Mouse (Mus musculus): ENCODE results near the gene Galt.

Gene Galt

GRCm38 (mm10) chr4:41754797-41755337, at the start of gene Galt:
Galt (plus strand) TSS chr4:41755228.
- DNase-seq (ENCODE audit: low read depth), result no peak

GRCm38 (mm10) chr4:41705922-41706754, 48.9 kb upstream of the Galt start:
- no peak for DNase-seq (ENCODE audit: low read depth)

GRCm38 (mm10) chr4:41707011-41707535, 48.0 kb upstream of the Galt start:
- peak; percentile 56 for DNase-seq (ENCODE audit: low read depth)

GRCm38 (mm10) chr4:41708192-41708745, 46.8 kb upstream of the Galt start:
- peak; percentile 58 for DNase-seq (ENCODE audit: low read depth)

- DNase-seq (ENCODE audit: low read depth), result no peak
These were observed 44.8 kb upstream of the Galt start for GRCm38 (mm10) chr4:41710229-41710628.

- no peak for DNase-seq (ENCODE audit: low read depth)
These were observed 43.2 kb upstream of the Galt start for GRCm38 (mm10) chr4:41711705-41712375.

GRCm38 (mm10) chr4:41712421-41713196, 42.4 kb upstream of the Galt start:
- no peak for DNase-seq (ENCODE audit: low read depth)

- DNase-seq (ENCODE audit: low read depth), result peak; percentile 53
These were observed 41.6 kb upstream of the Galt start, which contains the start of gene Rpp25l for GRCm38 (mm10) chr4:41713197-41714067. Rpp25l (minus strand) TSS chr4:41713534.

GRCm38 (mm10) chr4:41714276-41714675, 40.8 kb upstream of the Galt start:
- DNase-seq (ENCODE audit: low read depth), result peak; percentile 57

- DNase-seq (ENCODE audit: low read depth), result no peak
These were observed 39.9 kb upstream of the Galt start for GRCm38 (mm10) chr4:41715082-41715481.

GRCm38 (mm10) chr4:41715596-41715995, 39.4 kb upstream of the Galt start:
- DNase-seq (ENCODE audit: low read depth), result no peak

GRCm38 (mm10) chr4:41716834-41717233, 38.2 kb upstream of the Galt start:
- DNase-seq (ENCODE audit: low read depth), result no peak

- DNase-seq (ENCODE audit: low read depth), result peak; percentile 88
These were observed 32.1 kb upstream of the Galt start, which contains the start of gene Dctn3 for GRCm38 (mm10) chr4:41722918-41723351. Dctn3 (minus strand) TSS chr4:41723170.

GRCm38 (mm10) chr4:41726826-41727621, 28.0 kb upstream of the Galt start:
- no peak for DNase-seq (ENCODE audit: low read depth)

- no peak for DNase-seq (ENCODE audit: low read depth)
These were observed 23.8 kb upstream of the Galt start, which contains the start of gene Arid3c for GRCm38 (mm10) chr4:41731052-41731765. Arid3c (minus strand) TSS chr4:41731142.

- DNase-seq (ENCODE audit: low read depth), result peak; percentile 53
These were observed 17.3 kb upstream of the Galt start for GRCm38 (mm10) chr4:41737602-41738255.

- no peak for DNase-seq (ENCODE audit: low read depth)
These were observed 16.8 kb upstream of the Galt start for GRCm38 (mm10) chr4:41738256-41738603.

GRCm38 (mm10) chr4:41739260-41739659, 15.8 kb upstream of the Galt start:
- no peak for DNase-seq (ENCODE audit: low read depth)
